Mouse (Mus musculus): Measurements from ENCODE around the gene Col4a4. TPM values are rescaled to one million over a fixed set of nuclear protein-coding genes. Genes with fewer than 3 reads are reported as not detected.

Col4a4 gene
- polyA plus RNA-seq, 1 experiment from 2014 or later: 0.05 TPM

DNA sequence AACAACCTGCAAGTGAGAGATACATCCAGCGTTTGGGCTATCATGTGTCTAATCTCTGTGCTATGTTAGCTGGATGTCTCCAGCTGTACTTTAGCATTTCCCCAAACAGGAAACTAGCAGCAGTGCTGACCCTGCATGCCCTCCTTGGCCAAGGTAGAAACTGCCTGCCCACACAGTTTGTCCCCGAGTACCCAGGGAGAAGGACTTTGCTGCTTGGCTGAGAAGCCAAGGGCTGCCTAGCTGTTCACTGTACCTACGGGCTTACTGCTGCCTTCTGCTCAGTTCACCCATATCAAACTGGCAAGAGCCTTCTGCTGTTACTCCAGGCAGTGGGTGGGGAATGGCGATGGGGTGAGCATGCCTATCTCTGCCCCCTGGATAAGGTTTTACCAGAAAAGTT lies 3.6 kb upstream of the Col4a4 start:
- no peak for ATAC-seq
- H3K4me3 ChIP-seq (ENCODE audit: low read length): no peak overlapping the region
- 66% methylated on average over 4 of the region's 4 CpGs for WGBS
- peaks cover 9% of the 10 kb centered on the region for H3K4me1 ChIP-seq (ENCODE audit: control insufficient read depth, insufficient read depth, low read length)
- no peak overlapping the region for H3K27ac ChIP-seq (ENCODE audit: low read length)
- H3K9ac ChIP-seq (ENCODE audit: low read depth, low read length): no peak overlapping the region
- peaks cover 8% of the 10 kb centered on the region; the same call in 1 of the 2 replicates for H3K27me3 ChIP-seq (replicated peaks; ENCODE audit: control insufficient read depth, insufficient read depth, low read length)
- no peak overlapping the region for H3K4me2 ChIP-seq (ENCODE audit: low read depth, low read length)
- H3K36me3 ChIP-seq (ENCODE audit: control insufficient read depth, insufficient read depth, low read length): no peaks in the 10 kb centered on the region
- H3K9me3 ChIP-seq (ENCODE audit: control insufficient read depth, low read length): no peaks in the 10 kb centered on the region

DNA sequence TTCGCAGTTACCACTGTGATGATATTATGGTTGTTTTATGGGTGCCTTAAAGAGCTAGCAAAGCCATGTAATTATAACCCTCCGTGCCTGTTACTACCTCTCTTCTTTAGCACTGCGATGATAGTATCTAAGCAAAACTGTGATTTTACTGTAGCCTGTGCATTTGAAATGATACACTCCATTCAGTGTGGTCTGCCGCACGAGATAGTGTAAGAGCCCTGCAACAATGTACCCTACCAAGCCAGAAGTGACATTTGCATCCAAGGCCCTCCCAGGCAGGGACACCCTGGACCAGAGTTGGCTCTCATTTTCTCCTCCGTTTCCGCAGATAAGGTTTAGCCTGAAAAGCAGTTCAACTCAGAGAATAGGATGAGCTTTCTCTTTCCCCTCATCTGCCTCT lies 668 bp downstream of the Col4a4 start:
- no peak overlapping the region for H3K4me3 ChIP-seq (ENCODE audit: low read length)
- no peak for ATAC-seq
- H3K9ac ChIP-seq (ENCODE audit: low read depth, low read length): no peak overlapping the region

DNA sequence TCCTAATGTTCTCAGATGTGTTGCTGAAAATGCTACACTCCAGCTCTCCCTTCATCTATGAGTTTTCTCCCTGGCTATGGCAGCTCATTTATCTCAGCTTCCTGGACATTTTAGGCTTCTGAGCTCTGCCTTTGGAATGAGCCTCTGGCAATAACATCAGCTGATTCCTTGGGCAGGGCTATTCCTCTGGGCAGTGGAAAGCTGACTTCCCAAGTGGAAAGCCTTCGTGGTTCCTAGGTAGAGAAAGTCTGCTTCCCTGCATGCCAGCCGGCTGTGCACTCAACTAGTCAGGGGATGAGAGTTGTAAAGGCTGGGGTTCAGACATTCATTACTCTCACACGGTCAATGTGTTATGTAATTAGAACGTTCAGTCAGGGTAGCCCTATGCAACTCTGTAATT lies 8.3 kb downstream of the Col4a4 start:
- 72% methylated on average over 4 of the region's 4 CpGs for WGBS
- Histone ChIP-seq H3K4me2 (ENCODE audit: low read depth, low read length) (no peak overlapping the region), H3K9me3 (ENCODE audit: control insufficient read depth, low read length) (no peaks in the 10 kb centered on the region), H3K4me1 (ENCODE audit: control insufficient read depth, insufficient read depth, low read length) (no peaks in the 10 kb centered on the region), H3K27me3 (replicated peaks; ENCODE audit: control insufficient read depth, insufficient read depth, low read length) (no peaks in the 10 kb centered on the region), H3K36me3 (ENCODE audit: control insufficient read depth, insufficient read depth, low read length) (no peaks in the 10 kb centered on the region), H3K4me3 (ENCODE audit: low read length) (no peak overlapping the region), H3K27ac (ENCODE audit: low read length) (no peak overlapping the region), H3K9ac (ENCODE audit: low read depth, low read length) (no peak overlapping the region)
- ATAC-seq: no peak

More for the DNA sequence above, 668 bp downstream of the Col4a4 start:
- 75% methylated on average over 7 of the region's 7 CpGs for WGBS
- no peak overlapping the region for H3K27ac ChIP-seq (ENCODE audit: low read length)
- H3K4me1 ChIP-seq (ENCODE audit: control insufficient read depth, insufficient read depth, low read length): peaks cover 9% of the 10 kb centered on the region
- peaks cover 8% of the 10 kb centered on the region; the same call in 1 of the 2 replicates for H3K27me3 ChIP-seq (replicated peaks; ENCODE audit: control insufficient read depth, insufficient read depth, low read length)
- H3K36me3 ChIP-seq (ENCODE audit: control insufficient read depth, insufficient read depth, low read length): no peaks in the 10 kb centered on the region
- no peaks in the 10 kb centered on the region for H3K9me3 ChIP-seq (ENCODE audit: control insufficient read depth, low read length)
- H3K4me2 ChIP-seq (ENCODE audit: low read depth, low read length): no peak overlapping the region

DNA sequence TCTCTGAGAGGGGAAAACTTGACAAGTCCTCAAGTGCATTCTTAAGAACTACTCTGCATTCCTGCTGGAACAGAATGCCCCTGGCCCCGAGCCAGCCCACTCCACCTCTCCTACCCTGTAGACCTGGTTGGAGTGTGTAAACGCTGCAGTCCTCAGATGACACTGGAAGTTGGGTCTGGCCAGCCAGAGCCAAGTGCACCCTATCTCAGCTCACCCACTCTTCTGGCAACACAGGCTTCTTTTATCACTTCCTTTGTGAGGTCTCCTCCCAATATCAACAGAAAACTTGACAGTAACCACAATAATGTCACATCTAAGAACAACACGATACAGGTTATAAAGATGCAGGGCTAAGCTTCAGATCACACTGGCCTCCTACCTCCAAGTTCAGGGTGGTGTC lies 8.7 kb downstream of the Col4a4 start:
- no peak overlapping the region for H3K4me2 ChIP-seq (ENCODE audit: low read depth, low read length)
- no peak overlapping the region for H3K27ac ChIP-seq (ENCODE audit: low read length)
- H3K36me3 ChIP-seq (ENCODE audit: control insufficient read depth, insufficient read depth, low read length): no peaks in the 10 kb centered on the region
- no peaks in the 10 kb centered on the region for H3K27me3 ChIP-seq (replicated peaks; ENCODE audit: control insufficient read depth, insufficient read depth, low read length)
- no peak overlapping the region for H3K4me3 ChIP-seq (ENCODE audit: low read length)
- WGBS: 51% methylated on average over 3 of the region's 3 CpGs
- H3K9me3 ChIP-seq (ENCODE audit: control insufficient read depth, low read length): no peaks in the 10 kb centered on the region
- no peaks in the 10 kb centered on the region for H3K4me1 ChIP-seq (ENCODE audit: control insufficient read depth, insufficient read depth, low read length)
- H3K9ac ChIP-seq (ENCODE audit: low read depth, low read length): no peak overlapping the region
- ATAC-seq: no peak

DNA sequence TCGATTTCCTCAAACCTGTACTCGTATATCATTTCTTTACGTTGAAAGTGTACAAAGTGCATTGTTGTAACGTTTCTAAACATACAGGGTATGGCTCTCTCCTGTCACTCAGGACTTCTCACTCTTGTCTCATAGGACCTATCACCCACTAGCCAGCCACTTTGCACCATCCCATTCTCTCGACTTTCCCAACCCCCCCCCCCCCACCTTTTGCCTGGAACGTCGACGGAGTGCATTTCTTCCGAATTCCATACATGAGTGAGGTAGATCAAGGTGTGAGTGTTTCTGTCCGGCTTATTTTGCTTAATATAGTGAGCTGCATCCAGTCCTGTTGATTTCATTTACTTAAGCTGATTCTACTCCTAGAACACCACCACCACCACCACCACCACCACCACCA lies 9.3 kb downstream of the Col4a4 start:
- no peak overlapping the region for H3K27ac ChIP-seq (ENCODE audit: low read length)
- H3K9me3 ChIP-seq (ENCODE audit: control insufficient read depth, low read length): no peaks in the 10 kb centered on the region
- H3K9ac ChIP-seq (ENCODE audit: low read depth, low read length): no peak overlapping the region
- no peak overlapping the region for H3K4me3 ChIP-seq (ENCODE audit: low read length)
- no peak for ATAC-seq
- no peak overlapping the region for H3K4me2 ChIP-seq (ENCODE audit: low read depth, low read length)
- no peaks in the 10 kb centered on the region for H3K27me3 ChIP-seq (replicated peaks; ENCODE audit: control insufficient read depth, insufficient read depth, low read length)
- H3K36me3 ChIP-seq (ENCODE audit: control insufficient read depth, insufficient read depth, low read length): no peaks in the 10 kb centered on the region
- WGBS: 87% methylated on average over 10 of the region's 10 CpGs
- no peaks in the 10 kb centered on the region for H3K4me1 ChIP-seq (ENCODE audit: control insufficient read depth, insufficient read depth, low read length)

DNA sequence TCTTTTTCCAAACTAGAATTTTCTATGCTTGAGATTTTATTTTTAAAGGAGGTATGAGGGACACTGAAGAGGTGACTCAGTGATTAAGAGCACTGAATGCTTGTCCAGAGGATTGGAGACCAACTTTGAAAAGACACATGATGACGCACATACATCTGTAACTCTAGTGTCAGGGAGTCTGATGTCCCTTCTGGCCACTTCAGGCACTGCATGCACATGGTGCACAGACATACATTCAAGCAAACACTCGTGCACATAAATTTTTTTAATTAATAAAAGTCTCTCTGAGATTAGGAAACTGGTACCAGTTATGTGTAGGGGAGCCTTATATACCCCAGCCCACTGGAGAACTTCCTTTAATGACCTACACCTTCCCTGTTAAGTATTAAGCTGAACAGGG lies 10.5 kb downstream of the Col4a4 start:
- H3K27me3 ChIP-seq (replicated peaks; ENCODE audit: control insufficient read depth, insufficient read depth, low read length): no peaks in the 10 kb centered on the region
- H3K9ac ChIP-seq (ENCODE audit: low read depth, low read length): no peak overlapping the region
- ATAC-seq: no peak
- H3K36me3 ChIP-seq (ENCODE audit: control insufficient read depth, insufficient read depth, low read length): no peaks in the 10 kb centered on the region
- WGBS: 79% methylated on average over 2 of the region's 2 CpGs
- no peak overlapping the region for H3K27ac ChIP-seq (ENCODE audit: low read length)
- H3K9me3 ChIP-seq (ENCODE audit: control insufficient read depth, low read length): no peaks in the 10 kb centered on the region
- no peaks in the 10 kb centered on the region for H3K4me1 ChIP-seq (ENCODE audit: control insufficient read depth, insufficient read depth, low read length)
- no peak overlapping the region for H3K4me2 ChIP-seq (ENCODE audit: low read depth, low read length)
- H3K4me3 ChIP-seq (ENCODE audit: low read length): no peak overlapping the region

DNA sequence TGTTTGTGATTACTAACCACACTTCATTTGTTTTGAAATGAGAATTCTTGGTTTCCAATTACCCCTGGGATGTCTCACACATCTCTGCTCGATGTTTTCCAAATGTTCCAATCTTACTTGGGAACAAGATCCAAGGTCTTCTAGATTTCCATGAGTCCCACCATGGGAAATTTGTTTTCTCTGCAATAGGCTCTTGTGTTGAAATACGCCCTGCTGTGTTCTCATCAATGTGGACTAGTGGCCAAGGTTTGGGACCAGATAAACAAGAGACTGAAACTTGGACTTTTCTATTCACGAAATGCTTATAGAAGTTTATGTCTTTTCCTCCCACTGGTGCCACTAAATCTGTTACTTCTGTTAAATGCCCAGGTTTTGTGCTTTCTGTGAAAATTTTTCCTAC lies 11.0 kb downstream of the Col4a4 start:
- H3K27me3 ChIP-seq (replicated peaks; ENCODE audit: control insufficient read depth, insufficient read depth, low read length): no peaks in the 10 kb centered on the region
- no peaks in the 10 kb centered on the region for H3K9me3 ChIP-seq (ENCODE audit: control insufficient read depth, low read length)
- H3K27ac ChIP-seq (ENCODE audit: low read length): no peak overlapping the region
- H3K4me1 ChIP-seq (ENCODE audit: control insufficient read depth, insufficient read depth, low read length): no peaks in the 10 kb centered on the region
- no peaks in the 10 kb centered on the region for H3K36me3 ChIP-seq (ENCODE audit: control insufficient read depth, insufficient read depth, low read length)
- ATAC-seq: no peak
- H3K4me3 ChIP-seq (ENCODE audit: low read length): no peak overlapping the region
- WGBS: 87% methylated on average over 3 of the region's 3 CpGs
- H3K9ac ChIP-seq (ENCODE audit: low read depth, low read length): no peak overlapping the region
- H3K4me2 ChIP-seq (ENCODE audit: low read depth, low read length): no peak overlapping the region

DNA sequence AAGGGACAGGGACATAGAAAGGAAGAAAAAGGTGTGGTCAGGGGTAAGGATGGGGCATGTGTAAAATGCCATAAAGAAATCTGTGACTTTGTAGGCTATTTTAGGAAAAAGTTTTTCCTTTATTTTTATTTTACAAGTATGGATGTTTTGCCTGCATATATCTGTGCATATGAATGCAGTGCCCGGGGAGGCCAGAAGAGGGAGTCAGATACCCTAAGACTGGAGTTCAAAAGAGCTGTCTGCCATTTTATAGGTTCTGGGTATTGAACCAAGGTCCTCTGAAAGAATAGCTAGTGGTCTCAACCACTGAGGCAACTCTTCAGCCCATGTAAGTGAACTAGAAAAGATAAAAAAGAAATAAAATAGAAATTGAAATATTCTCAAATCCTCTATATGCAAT lies 14.9 kb downstream of the Col4a4 start:
- no peak for ATAC-seq
- H3K27me3 ChIP-seq (replicated peaks; ENCODE audit: control insufficient read depth, insufficient read depth, low read length): no peaks in the 10 kb centered on the region
- no peaks in the 10 kb centered on the region for H3K36me3 ChIP-seq (ENCODE audit: control insufficient read depth, insufficient read depth, low read length)
- no peaks in the 10 kb centered on the region for H3K9me3 ChIP-seq (ENCODE audit: control insufficient read depth, low read length)
- no peak overlapping the region for H3K9ac ChIP-seq (ENCODE audit: low read depth, low read length)
- H3K27ac ChIP-seq (ENCODE audit: low read length): no peak overlapping the region
- 70% methylated on average over 1 of the region's 1 CpGs for WGBS
- H3K4me3 ChIP-seq (ENCODE audit: low read length): no peak overlapping the region
- no peaks in the 10 kb centered on the region for H3K4me1 ChIP-seq (ENCODE audit: control insufficient read depth, insufficient read depth, low read length)
- no peak overlapping the region for H3K4me2 ChIP-seq (ENCODE audit: low read depth, low read length)

DNA sequence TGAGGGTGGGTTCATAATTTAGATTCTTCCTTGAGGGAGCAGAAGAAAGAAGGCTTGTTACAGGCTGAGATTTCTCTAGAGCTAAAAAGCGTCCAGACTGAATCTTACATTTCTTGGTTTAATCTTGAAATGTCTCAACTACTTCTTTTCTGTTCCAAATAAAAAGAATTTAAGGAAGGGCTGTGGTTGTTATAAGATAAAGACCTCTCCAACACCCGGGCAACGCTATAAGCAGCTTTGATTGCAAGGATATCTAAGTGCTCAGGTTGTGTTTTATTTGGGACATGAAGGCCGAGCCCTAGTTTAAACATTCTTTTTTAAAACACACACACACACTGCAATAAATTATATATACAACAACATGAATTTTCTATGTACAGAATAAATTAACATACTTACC lies 17.2 kb downstream of the Col4a4 start:
- no peak for ATAC-seq
- no peaks in the 10 kb centered on the region for H3K27me3 ChIP-seq (replicated peaks; ENCODE audit: control insufficient read depth, insufficient read depth, low read length)
- 78% methylated on average over 4 of the region's 4 CpGs for WGBS

DNA sequence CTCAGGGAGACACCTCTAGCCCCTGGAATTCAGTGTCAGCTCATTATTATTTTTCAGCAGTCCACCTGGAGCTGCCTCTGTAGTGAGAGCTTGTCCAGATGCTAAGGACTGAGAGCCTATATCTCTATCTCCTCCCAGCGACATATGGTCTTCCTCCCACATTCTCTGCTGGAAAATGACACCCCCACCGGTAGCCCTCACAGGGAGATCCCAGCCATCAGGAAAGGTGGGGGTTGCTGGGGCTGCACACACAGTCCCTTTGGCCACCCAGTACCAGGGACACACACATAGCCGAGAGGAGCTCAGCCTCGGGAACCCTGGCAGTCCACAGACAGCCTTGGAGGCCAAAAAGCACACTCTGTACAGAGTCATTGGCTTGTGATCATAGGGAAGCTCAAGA lies 26.4 kb downstream of the Col4a4 start:
- H3K4me2 ChIP-seq (ENCODE audit: low read depth, low read length): no peak overlapping the region
- WGBS: 75% methylated on average over 4 of the region's 4 CpGs
- no peaks in the 10 kb centered on the region for H3K4me1 ChIP-seq (ENCODE audit: control insufficient read depth, insufficient read depth, low read length)
- no peak for ATAC-seq
- no peaks in the 10 kb centered on the region for H3K9me3 ChIP-seq (ENCODE audit: control insufficient read depth, low read length)
- no peak overlapping the region for H3K4me3 ChIP-seq (ENCODE audit: low read length)
- no peaks in the 10 kb centered on the region for H3K27me3 ChIP-seq (replicated peaks; ENCODE audit: control insufficient read depth, insufficient read depth, low read length)
- H3K36me3 ChIP-seq (ENCODE audit: control insufficient read depth, insufficient read depth, low read length): no peaks in the 10 kb centered on the region
- no peak overlapping the region for H3K27ac ChIP-seq (ENCODE audit: low read length)
- no peak overlapping the region for H3K9ac ChIP-seq (ENCODE audit: low read depth, low read length)

More for the DNA sequence above, 17.2 kb downstream of the Col4a4 start:
- Histone ChIP-seq H3K4me3 (ENCODE audit: low read length) (no peak overlapping the region), H3K36me3 (ENCODE audit: control insufficient read depth, insufficient read depth, low read length) (no peaks in the 10 kb centered on the region), H3K4me1 (ENCODE audit: control insufficient read depth, insufficient read depth, low read length) (no peaks in the 10 kb centered on the region), H3K4me2 (ENCODE audit: low read depth, low read length) (no peak overlapping the region), H3K27ac (ENCODE audit: low read length) (no peak overlapping the region), H3K9me3 (ENCODE audit: control insufficient read depth, low read length) (no peaks in the 10 kb centered on the region), H3K9ac (ENCODE audit: low read depth, low read length) (no peak overlapping the region)

Measured in intestine, embryonic 16.5 days (tissue).